Mouse (Mus musculus): ENCODE results near the gene Hist1h2ad.
A peak's percentile ranks its signal among the peaks of the same experiment; 100 is the strongest.

Hist1h2ad gene

DNA sequence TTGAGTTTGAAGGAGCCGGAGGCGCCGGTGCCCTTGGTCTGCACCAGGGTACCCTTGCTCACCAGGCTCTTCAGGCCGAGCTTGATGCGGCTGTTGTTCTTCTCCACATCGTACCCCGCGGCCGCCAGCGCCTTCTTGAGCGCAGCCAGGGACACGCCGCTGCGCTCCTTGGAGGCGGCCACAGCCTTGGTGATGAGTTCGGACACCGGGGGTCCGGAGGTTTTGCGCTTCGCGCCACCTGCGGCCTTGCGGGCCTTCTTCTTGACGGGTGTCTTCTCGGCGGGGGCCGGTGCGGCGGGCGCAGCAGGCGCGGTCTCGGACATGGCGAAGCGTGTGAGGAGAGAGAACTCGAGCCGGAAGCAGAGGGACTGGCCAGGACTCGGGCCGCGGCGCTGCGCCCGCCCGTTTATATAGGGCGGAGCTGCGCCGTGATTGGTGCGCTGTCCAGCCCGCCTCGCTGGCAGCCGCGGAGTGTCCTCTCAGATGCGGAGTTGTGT lies 48.0 kb downstream of the Hist1h2ad start, which contains the start of gene Hist1h1e:
Hist1h1e (minus strand) TSS at position 384 of the 497 bp plus-strand sequence.
- peak; percentile 91 for DNase-seq (ENCODE audit: low spot score)

DNA sequence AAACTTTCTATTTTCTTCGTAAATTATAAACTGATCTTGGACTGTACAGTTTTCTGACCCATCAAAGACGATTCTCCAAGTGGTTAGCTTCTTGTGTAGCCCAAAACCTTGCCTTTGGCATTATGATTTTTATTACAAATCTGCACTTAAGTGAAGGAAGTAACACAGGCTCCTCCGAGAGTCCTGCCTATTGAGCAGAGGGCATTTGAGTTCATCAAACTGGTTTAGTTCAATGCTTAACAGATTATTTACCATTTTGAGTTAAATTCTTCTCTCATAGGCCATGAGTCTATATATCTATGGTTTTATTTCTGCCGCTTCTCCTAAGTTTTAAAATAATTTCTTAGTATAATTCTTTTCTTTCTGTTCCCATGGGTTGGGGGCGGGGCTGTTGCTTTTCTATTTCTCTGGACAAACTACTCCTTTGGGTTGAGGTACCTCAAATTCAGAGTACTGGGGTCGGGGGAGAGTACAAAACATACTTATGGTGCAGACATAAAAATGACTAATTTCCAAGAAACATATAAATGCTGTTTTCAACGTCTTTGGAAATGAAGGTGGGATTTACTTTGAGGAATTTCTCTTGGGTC lies 48.8 kb downstream of the Hist1h2ad start:
- DNase-seq (ENCODE audit: low spot score), result no peak
